Mouse (Mus musculus) spleen, adult 2 months (tissue): Measurements from ENCODE around the gene Casc1.

Experiments used
- CTCF ChIP-seq: fragments of 200-500 bp; IDR thresholded peaks from 2 replicates; pipeline ENCODE4 v1.5.1; 2011; ENCODE audit warnings: mild to moderate bottlenecking, inconsistent platforms; ENCODE audit not compliant: insufficient read depth, insufficient read length, insufficient replicate concordance; ENCODE audit errors: extremely low read depth
- POLR2A ChIP-seq: fragments of 200-500 bp; IDR thresholded peaks from 2 replicates; pipeline ENCODE4 v1.6.1; 2011; ENCODE audit warnings: low read depth, low read length, inconsistent platforms

DNA sequence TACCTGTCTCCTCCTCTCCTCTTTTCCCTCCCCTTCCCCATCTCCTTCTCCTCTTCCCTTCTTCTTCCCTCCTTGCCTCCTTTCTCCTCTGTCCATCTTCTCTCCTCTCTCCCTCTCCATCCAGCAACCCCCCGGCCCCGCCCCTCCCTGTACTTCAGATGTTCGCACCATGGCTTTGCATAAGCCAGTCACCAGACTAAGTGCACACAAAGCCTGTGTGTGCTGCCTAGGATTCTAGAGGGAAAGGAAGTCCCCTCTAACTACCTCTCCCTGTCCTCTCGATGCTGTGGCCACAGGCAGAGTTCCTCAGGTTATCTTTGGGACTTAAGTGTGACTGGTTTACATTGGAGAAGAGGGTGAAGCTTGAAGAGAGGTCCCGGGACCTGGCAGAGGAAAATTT is 50.2 kb downstream of the Casc1 start:
- TF ChIP-seq CTCF (no peak), POLR2A (no peak)
